Mouse (Mus musculus) embryonic fibroblast, embryonic 13.5 days (primary cell): ENCODE data around the gene Foxo4.

Experiments used
- CTCF ChIP-seq: IDR thresholded peaks from 2 replicates; pipeline ENCODE4 v1.5.1; 2011; ENCODE audit warnings: mild to moderate bottlenecking, control low read depth, low read length, moderate library complexity, borderline replicate concordance; ENCODE audit not compliant: insufficient read depth
- POLR2A ChIP-seq: IDR thresholded peaks from 2 replicates; pipeline ENCODE4 v1.6.1; 2011; ENCODE audit warnings: low read depth, mild to moderate bottlenecking, control low read depth, low read length, moderate library complexity

DNA sequence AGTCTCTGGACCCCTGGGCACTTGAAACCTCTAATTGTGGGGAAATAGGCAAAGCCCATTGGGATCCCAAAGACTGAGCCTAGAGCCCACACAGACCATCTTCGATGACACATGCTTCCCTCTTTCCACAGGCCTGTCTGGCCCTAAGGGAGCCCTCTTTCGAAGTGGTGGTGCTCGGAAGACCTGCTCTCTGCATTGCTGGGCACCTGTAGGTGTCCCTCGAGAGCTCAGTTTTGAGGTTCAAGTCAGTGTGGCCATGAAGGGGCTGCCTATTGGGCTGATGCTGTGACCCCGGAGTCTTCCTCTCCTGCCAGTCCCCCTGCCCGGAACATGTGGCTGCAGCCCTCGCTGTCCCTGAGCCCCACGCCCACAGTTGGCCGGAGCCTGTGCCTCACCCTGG lies 47.3 kb downstream of the Foxo4 start:
- TF ChIP-seq POLR2A (no peak), CTCF (no peak)
